Mouse (Mus musculus) layer of hippocampus, adult 2 months (tissue): ENCODE data around the gene Rab3gap2. TPM values are rescaled to one million over a fixed set of nuclear protein-coding genes. Genes with fewer than 3 reads are reported as not detected.

Experiments used
- DNase-seq, 2 experiments: peaks; one replicate each; pipeline ENCODE4 v3.0.0; 2022; ENCODE audit warnings: low spot score in 2 of 2
- H3K27ac ChIP-seq: fragments of 200-600 bp; 2 replicates; pipeline ENCODE4 v1.8.1; 2022
- H3K4me3 ChIP-seq: fragments of 200-600 bp; 2 replicates; pipeline ENCODE4 v1.8.1; 2022; ENCODE audit warnings: mild to moderate bottlenecking
- CTCF ChIP-seq: fragments of 200-600 bp; conservative IDR thresholded peaks from 2 replicates; pipeline ENCODE4 v1.8.1; 2022; ENCODE audit warnings: antibody characterized with exemption, mild to moderate bottlenecking, moderate library complexity
- total RNA-seq, 2 experiments: library from RNA; stranded (reverse); gene quantifications; 2 replicates each; pipeline ENCODE4 v1.2.3; 2021

Rab3gap2 gene
- total RNA-seq, 2 experiments from 2014 or later, result 65.8 to 70.8 TPM

DNA sequence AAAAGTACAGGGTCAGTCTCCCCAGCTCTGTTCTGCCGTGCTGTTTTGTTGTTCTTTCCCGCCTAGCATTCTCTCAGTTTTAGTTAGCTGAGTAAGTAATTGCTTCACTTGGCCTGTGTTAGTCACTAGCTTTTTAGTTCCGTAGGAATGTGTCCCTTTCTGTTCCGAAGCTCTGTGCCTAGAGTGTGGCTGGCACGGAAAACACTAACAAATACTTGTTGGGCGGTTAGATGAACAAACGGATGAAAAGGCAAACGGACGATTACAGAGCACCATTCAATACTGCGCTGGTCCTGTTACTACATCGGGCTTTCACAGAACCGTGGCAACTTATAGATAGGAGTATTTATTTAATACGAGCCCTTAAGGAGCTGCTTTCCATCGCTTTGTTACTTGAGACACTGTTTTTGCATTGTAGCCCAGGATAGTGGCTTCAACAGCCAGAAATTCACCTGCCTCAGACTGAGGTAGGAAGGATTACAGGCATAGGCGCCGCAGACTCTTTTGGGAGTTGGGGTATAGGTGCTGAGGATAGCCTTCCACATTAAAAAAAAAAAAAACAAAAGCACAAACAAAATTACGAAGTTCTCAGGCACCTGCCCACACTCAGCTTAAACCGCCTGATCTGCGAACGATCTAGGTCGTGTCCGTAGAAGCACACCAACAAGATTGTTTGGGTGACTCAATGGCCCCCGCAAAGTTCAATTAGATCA lies 565 bp upstream of the Rab3gap2 start:
- no peak for DNase-seq
- no peak for TF ChIP-seq CTCF

GRCm38 (mm10) chr1:185205090-185205489 lies 1.2 kb downstream of the Rab3gap2 start:
- TF ChIP-seq CTCF, result no peak
- DNase-seq, result no peak
- H3K4me3 ChIP-seq, result peak overlapping the region; percentile 96
- peak overlapping the region; percentile 97; the same call in 1 of the 2 replicates for H3K27ac ChIP-seq

More for the DNA sequence above, 565 bp upstream of the Rab3gap2 start:
- H3K4me3 ChIP-seq, result peak overlapping the region; percentile 96
- H3K27ac ChIP-seq, result peak overlapping the region; percentile 97

DNA sequence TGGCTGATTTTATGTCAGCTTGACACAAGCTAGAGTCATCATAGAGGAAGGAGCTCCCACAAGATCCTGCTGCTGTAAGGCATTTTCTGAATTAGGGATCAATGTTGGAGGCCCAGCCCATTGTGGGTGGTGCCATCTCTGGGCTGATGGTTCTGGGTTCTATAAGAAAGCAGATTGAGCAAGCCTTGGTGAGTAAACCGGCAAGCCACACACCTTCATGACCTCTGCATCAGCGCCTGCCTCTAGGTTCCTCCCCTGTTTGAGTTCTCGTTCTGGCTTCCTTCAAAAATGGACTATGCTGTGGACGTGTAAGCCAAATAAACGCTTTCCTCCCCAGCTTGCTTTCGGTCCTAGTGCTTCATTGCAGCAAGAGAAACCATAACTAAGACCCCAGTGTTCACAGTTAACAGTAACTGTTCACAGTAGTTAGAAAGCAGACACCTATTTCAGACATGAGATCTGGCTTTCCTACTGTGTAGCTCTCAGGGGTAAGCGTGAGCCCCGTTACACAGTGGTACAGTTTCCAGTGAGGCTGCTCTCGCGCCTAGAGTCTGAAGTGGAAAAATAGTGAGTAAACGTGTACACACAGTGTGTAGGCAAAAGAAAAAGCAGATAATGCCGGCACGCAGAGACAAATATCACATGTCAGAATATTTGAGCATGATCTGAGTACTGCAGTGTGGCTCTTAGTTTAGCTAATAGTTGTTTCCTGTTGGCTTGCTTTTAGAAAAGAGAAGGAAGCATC lies 4.1 kb downstream of the Rab3gap2 start:
- H3K4me3 ChIP-seq, result no peak overlapping the region
- H3K27ac ChIP-seq, result no peak overlapping the region
- DNase-seq, result no peak
- TF ChIP-seq CTCF, result no peak

DNA sequence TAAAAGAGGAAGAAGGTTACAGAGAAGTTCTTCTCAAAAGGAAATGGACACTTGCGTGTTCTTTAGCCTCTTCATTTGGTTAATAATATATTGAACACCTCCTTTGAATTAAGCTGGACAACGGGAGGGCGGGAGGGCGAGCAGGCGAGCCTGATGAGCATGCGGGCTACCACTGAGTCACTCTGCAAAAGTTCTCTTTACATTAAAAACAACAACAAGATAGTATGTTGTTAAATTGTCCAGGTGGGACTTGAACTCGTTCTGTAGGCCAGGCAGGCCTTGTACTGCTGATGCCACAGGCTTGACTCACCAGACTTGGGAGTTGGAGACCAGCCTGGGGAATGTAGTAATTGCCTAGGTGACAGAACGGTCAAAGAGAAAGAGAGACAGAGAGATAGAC lies 4.8 kb downstream of the Rab3gap2 start:
- H3K4me3 ChIP-seq, result no peak overlapping the region
- H3K27ac ChIP-seq, result no peak overlapping the region
- no peak for DNase-seq
- no peak for TF ChIP-seq CTCF

- Histone ChIP-seq H3K27ac (peak overlapping the region; percentile 19; the same call in 1 of the 2 replicates), H3K4me3 (no peak overlapping the region)
- no peak for DNase-seq
- TF ChIP-seq CTCF, result no peak
These were observed 5.8 kb downstream of the Rab3gap2 start for GRCm38 (mm10) chr1:185209641-185210176.

DNA sequence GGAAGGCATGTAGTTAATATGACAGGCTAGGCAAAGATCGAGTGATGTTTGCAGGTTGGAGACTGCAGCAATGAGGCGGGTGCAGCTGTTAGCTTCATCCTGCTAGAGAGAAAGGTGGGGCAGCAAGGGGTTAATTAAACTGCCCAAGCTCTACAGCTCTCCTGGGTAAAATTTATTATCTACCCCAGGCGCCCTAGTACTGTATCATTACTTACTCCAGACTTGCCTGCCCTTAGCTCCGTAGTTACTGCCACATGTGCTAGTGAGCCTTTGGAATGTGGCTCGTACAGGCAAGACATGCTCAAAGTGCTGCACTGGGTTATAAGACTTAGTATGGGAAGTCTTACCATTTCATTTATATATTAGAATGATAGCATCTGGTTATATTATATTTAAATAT lies 12.4 kb downstream of the Rab3gap2 start:
- H3K27ac ChIP-seq, result no peak overlapping the region
- no peak overlapping the region for H3K4me3 ChIP-seq
- DNase-seq, result no peak

DNA sequence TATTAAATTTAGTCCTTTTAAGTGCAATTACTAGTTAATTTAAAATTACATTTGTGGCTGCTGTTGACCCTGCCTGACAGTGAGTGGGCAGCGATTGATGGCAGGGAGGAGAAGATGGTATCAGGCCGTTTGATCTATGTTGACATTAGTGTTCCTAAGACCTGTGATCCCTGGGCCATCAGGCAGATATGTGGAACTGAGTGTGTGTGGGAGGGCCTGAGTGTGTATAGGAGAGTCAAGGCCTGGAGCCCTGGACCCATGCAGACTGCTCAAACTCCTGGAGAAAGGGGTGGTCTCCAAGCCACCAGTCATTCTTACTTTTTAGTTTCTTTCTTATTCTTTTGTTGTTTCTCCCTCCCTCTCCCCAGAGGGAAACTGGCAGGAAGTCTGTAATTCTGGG lies 12.8 kb downstream of the Rab3gap2 start:
- no peak for TF ChIP-seq CTCF
- no peak for DNase-seq
- H3K27ac ChIP-seq, result no peak overlapping the region; the same call in 1 of the 2 replicates

More for the DNA sequence above, 12.4 kb downstream of the Rab3gap2 start:
- no peak for TF ChIP-seq CTCF

DNA sequence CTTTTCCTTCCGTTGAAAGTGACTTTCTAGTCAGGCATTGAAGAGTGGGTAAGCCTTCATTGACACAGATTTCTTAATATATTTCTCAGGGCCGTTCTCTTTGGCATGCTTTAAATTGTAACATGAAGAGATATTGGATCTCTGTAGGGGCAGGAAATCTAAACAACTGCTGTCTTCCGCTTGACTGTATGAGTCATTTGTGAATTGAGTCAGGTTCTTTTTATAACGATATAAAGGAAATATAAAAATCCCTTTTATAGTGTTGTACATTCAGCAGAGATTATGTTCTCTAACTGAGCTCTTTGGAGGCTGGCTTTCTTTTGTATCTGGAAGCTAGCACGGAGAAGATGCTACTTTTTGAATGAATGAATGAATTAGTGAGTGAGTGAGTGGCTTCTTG lies 14.0 kb downstream of the Rab3gap2 start:
- Histone ChIP-seq H3K27ac (peak overlapping the region; percentile 49), H3K4me3 (no peak overlapping the region)
- peak in 1 of 2 experiments; percentile 24 for DNase-seq
- no peak for TF ChIP-seq CTCF

More for the DNA sequence above, 12.8 kb downstream of the Rab3gap2 start:
- H3K4me3 ChIP-seq, result no peak overlapping the region

- TF ChIP-seq CTCF, result no peak
- Histone ChIP-seq H3K27ac (no peak overlapping the region), H3K4me3 (no peak overlapping the region)
- no peak for DNase-seq
These were observed 23.0 kb downstream of the Rab3gap2 start for GRCm38 (mm10) chr1:185226889-185227288.

DNA sequence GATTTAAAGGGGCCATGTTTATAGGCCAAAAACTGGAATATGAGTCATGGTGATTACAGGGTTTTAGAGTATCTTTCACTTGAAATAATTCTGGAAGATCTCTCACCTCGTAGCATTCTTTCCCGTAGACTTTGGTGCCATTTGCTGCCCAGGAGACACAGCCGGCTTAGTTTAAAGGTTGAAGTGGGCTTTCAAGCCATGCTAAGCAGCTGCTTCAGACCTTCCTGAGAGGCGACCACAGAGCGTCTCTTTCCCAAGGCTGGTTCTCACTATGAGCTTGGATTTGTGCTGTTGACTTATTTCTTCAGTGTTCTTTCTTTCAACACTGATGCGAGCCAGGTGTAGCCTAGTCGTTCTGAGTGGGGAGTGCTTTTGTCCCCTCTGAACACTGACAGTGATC lies 23.8 kb downstream of the Rab3gap2 start:
- DNase-seq, result no peak
- H3K27ac ChIP-seq, result no peak overlapping the region
- H3K4me3 ChIP-seq, result no peak overlapping the region
- no peak for TF ChIP-seq CTCF

DNA sequence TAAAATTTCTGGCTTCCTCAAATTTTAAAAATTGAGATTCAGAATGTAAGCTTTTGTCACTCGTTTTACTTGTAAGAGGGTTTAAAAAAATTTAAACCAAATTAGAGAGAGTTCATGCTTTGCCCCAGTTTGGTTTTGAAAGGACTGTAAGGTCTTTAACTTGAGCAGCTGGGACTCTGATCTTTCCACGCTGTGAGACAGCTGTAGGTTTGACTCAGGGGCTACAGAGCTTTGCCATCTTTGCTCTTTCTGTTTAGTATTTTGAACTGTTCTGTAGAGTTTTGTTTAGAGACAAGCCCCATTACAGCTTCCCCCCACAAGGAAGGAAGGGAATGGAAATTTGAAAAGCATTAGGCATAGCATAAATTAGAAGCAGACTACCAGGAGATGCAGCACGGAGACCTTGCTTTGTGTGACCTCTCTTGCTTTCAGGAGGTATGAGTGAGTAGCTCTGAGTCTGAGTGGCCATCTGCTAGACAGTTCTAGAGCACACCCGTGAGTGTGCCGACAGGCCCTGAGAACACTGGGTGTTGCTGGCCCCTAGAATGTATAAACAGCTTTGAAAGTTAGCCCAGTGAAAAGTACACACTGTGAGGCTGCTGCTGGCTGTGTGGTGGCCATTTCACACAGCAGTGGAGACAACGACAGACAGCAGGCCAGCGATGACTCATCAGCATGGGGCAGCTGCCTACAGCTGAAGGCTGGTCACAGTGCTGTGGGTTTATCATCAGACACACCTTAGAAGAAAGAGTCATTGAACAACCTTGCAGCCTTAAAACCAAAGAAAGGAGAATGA lies 25.7 kb downstream of the Rab3gap2 start:
- peak overlapping the region; percentile 59 for H3K27ac ChIP-seq
- H3K4me3 ChIP-seq, result no peak overlapping the region
- no peak for DNase-seq
- TF ChIP-seq CTCF, result no peak

GRCm38 (mm10) chr1:185235837-185236236 lies 31.9 kb downstream of the Rab3gap2 start:
- DNase-seq, result no peak
- Histone ChIP-seq H3K4me3 (no peak overlapping the region), H3K27ac (peak overlapping the region; percentile 54)
- no peak for TF ChIP-seq CTCF
